Mouse (Mus musculus) right cerebral cortex, adult 2 months (tissue): ENCODE data around the gene Carmil1.
"Not testable (repeated sequence)": the region's sequence is repeated elsewhere in the genome, so short reads cannot be mapped to it uniquely, and the experiment has no call there.

Experiments used
- DNase-seq, 2 experiments: peaks; one replicate each; pipeline ENCODE4 v3.0.0; 2021 to 2022; ENCODE audit warnings: low spot score in 2 of 2

Gene Carmil1

DNA sequence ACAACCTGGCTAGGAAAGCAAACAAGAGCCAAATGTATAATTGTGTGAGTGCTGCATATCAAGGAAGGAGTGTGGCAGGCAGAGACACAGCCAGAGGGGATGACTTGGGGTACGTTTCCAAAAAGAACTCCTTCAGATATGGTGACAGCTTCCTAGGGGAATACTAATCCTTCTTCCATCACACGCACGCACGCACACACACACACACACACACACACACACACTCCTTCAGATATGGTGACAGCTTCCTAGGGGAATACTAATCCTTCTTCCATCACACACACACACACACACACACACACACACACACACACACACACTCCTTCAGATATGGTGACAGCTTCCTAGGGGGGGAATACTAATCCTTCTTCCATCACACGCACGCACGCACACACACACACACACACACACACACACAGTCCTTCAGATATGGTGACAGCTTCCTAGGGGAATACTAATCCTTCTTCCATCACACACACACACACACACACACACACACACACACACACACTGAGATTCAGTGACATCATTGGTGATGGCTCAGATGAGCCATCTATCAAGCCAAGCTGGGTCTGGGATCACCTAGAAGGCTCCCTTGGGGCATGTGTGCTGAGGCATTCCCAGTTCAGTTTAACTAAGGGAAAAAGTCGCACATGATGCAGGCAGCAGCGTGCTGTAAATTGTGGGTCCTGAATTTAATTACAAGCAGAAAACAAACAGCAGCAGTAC is 175.8 kb downstream of the Carmil1 start:
- not testable (repeated sequence) for DNase-seq

GRCm38 (mm10) chr13:24104016-24104415 is 176.6 kb downstream of the Carmil1 start:
- DNase-seq: no peak

- no peak for DNase-seq
Measured at GRCm38 (mm10) chr13:24103152-24103551, 177.4 kb downstream of the Carmil1 start.

GRCm38 (mm10) chr13:24102256-24102655 is 178.3 kb downstream of the Carmil1 start:
- DNase-seq: no peak

- no peak for DNase-seq
Measured at GRCm38 (mm10) chr13:24101157-24102130, 179.2 kb downstream of the Carmil1 start.

DNA sequence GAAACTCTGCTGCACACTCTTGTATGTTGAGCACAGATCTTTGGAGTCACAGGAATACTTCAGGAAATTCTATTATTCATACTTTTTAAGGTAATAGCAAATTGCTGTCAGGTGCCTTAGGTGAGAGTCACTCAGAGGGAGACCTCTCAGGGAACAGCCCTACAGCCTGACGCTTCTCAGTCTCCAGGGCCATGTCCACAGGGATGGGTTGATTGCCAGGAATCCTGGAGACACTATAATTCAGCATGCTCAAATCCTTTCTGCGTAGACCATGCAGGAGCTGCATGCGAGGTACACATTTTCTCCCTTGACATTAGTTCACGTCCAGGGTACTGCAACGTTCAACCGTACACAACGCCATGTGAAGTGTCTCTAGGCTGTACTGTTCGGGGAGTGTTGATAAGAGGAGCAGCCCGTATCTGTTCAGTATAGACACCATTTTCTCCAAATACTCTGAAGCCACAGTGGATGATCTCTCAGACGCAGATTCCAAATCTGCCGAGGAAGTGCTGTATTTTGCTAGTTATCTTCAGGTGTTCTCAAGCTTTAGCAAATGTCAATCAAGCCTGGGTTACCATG is 180.0 kb downstream of the Carmil1 start:
- no peak for DNase-seq

DNA sequence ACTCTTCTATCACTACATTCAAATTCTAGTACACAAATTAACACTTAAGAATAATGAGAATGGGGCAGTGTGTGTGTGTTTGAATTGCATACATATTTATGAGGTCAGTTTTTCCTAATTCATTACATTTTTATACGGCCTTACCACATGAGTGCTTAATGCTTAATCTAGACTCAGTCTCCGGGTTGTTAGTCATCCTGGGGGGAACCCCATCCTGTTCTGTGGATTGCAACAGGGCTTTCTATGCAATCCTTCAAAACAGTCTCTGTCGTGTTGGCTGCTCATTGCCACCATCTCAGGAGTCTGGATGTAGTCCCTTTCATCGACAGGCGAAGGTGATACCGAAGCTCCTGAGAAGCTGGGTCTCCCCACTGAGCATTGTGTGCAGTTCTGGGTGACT is 184.0 kb downstream of the Carmil1 start:
- DNase-seq: no peak

- DNase-seq: no peak
Measured at GRCm38 (mm10) chr13:24094825-24095547, 185.6 kb downstream of the Carmil1 start.

GRCm38 (mm10) chr13:24093108-24093507 is 187.5 kb downstream of the Carmil1 start:
- DNase-seq: no peak

DNA sequence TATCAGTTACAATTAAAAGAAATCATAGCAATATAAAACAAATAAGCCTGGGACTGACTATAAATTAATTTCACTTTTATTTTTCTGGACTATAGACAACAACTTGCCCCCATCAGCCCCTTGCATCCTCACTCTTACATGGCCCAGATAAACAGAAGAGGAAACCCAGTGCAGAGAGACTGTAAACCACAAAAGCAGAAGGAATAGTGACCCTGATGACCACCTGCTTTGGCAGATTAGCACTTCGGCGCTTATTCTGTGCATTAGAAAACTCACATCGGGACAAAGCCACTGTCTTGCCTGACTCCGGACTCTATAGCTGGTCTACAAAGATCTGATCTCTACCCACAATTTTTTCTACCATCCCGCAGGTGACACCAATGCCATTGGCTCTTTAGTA is 188.5 kb downstream of the Carmil1 start:
- no peak for DNase-seq

GRCm38 (mm10) chr13:24082153-24082552 is 198.4 kb downstream of the Carmil1 start:
- no peak for DNase-seq

- DNase-seq: no peak
Measured at GRCm38 (mm10) chr13:24081698-24082097, 198.9 kb downstream of the Carmil1 start.

GRCm38 (mm10) chr13:24072588-24072987 is 208.0 kb downstream of the Carmil1 start:
- no peak for DNase-seq

- peak in 1 of 2 experiments; percentile 7 for DNase-seq
Measured at GRCm38 (mm10) chr13:24067553-24067952, 213.0 kb downstream of the Carmil1 start.

DNA sequence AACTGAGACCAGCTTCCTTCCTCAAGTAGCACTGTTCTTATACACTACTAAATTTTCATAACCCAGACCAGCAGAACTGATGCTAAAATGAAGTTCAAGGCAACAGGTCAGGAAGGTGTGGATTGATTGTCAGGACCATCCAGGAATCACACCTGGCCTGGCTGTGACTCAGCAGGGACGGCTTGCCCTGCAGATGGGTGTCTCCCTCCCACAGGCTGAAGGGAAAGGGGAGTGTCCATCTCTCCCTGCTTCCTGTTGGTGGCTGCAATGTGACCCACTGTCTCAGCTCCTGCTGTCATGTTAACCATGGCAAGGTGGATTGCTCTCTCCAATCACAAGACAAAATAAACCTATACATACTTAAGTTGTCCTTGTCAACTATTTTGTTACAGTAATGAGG is 215.1 kb downstream of the Carmil1 start:
- DNase-seq: no peak

DNA sequence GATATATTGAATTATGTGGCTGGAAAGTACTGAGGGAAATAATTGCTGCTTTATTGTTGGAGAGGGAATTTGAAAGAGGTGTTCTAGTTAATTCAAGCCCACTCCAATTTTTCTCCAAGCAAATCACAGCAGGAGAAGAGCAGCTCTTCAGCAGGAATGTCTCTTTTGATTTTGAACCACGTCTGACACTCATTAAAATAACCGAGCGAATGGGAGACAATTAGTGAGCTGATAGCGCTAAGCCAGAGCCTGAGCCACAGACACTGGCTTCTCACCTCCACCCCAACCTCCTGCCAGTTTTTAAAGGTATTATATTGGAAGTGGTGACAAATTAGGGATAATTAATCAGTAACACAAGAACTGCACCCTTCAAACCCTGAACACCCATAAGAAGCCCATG is 217.8 kb downstream of the Carmil1 start:
- no peak for DNase-seq

DNA sequence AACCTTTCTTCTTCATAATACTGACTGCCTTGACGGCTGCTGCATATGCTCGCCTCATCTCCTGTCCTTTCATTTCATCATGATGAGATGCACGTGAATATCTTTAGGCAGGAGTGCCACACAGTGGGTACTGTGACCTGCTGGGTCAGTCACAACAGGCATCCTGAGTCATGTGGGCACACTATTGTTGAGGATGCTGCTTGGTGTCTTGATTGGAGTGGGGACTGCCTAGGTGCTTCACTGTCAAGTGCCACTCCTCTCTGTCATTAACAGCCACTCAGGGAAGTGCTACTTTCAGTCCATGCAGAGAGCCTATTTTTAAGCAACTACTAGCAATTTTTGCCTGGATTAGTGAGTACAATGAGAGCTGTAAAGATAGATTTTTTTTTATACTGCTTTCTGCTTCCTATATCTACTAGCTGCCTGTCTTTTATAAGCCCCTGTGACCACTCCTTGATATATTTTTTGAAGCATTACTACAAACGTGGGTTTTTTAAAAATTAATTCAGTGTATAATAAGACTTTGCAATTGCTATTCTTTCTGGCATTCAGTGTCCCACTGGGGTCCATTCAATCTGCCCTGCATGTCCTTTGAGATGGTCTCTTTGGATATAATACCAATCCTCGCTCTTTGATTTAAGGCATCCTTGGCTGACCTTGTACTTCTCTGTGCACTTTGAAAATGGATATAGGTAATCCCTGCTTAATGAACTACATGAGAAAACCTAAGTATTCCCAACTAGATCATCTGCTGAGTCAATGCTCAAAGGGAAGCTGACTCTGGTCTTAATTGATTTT is 225.3 kb downstream of the Carmil1 start:
- DNase-seq: no peak

DNA sequence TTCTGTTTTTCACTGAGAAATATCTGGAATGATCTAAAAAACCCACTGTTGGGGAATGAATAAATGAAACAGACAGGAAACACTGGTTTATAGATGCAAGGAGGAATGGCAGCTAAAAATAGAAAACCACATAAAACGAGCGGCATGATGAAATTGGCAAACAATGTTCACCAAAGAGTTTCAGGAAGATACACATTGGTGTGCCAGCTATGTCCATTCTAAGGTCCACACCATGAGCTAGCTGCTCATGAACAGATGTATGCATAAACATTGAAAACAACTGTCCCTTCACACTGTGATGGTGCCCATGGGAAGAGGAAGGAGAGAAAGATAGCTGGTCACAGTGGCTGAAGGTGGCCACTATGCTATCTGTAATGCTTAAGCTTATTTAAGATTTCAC is 229.1 kb downstream of the Carmil1 start:
- DNase-seq: no peak

DNA sequence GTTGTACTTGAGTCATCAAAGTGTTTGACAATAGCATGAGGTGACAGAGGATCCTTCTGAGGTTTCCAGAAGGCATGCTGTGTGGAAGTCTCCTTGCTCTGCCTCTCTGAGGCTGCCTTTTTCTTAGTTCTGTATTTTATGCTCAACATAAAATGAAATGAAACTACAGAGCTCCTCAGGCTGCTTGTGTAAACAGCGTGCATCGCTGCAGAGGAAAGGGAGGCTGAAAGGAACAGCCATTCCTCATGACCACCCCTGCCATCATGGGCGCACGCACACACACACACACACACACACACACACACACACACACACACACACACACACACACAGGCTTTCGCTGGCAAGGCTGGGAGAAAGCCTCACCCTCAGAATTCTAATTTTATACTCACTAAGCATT is 230.3 kb downstream of the Carmil1 start:
- DNase-seq: peak; percentile 10 to 17

DNA sequence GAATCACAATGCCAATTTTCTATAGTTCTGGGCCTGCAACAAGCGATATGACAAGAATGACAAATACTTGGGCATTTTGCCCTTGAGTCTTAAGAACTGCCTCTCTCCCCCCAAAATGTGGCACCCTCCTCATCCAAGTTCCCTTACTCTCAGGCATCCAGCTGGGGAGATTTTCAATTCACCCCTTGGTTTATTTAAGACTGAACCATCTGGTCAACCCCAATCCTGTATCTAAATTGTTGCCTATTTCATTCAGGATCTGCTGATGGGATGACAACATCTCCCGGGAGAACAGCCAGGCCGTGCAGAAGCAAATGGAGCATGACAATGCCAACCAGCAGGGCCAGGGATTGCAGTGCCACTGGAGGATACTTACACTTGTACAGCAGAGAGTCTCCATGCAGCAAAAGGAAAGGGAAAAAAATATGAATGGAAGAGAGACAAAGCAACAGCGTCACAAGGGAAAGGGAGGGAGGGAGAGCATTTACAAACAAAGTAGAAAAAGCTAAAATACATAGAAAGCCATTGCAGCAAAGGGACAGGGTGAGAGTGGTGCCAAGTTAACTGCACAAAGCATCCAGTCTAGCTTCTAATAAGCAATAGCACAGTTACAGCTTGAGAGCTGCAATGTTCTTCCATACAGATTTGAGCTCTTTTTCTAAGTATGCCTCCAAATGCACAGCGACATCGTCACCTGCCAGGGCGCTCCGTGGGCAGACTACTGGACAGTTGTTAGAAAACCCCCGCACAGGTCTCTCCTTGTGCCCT is 231.1 kb downstream of the Carmil1 start:
- DNase-seq: peak; percentile 58 to 76
